Mouse (Mus musculus): ENCODE data around the gene Atg2b.
A peak's percentile ranks its signal among the peaks of the same experiment; 100 is the strongest.

Atg2b gene

DNA sequence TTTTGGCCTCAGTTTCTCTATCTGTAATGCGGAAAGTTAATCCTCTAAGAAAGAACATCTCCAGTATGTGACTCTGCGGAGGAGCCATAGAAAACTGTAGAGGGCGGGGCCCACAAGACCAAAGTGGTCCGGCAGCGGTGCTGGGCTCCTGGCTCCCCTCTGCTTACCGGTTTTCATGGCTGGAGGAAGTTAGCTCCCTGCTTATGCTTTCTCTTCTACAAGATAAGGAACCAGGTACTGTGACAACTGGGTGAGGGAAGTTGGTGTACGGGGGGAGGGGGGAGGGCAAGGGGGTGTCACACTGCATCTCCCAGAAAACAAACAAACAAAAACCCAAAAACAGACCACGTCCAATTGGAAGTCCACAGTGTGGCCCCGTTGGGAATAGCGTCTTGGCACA lies 86.5 kb downstream of the Atg2b start:
- DNase-seq (ENCODE audit: low read depth, low spot score): no peak

DNA sequence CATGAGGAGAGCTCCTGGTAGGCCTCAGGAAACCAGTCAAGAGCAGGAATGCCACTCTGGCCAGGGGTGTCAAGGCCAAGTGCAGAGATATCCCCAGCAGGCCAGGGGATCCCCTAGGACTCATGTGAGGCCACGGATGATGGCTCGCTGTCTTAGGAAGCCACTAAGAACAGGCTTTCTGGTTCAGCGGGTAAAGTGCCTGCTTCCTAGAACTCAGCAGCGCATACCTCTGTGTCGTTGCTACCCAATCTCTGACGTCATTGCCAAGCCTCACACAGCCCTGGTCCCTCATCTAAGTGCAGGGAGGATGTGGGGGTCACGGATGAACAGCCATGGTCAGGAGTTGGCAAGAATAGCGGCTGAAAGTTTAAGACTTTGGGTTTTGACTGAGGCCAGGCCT lies 87.9 kb downstream of the Atg2b start:
- DNase-seq (ENCODE audit: low read depth, low spot score): no peak

DNA sequence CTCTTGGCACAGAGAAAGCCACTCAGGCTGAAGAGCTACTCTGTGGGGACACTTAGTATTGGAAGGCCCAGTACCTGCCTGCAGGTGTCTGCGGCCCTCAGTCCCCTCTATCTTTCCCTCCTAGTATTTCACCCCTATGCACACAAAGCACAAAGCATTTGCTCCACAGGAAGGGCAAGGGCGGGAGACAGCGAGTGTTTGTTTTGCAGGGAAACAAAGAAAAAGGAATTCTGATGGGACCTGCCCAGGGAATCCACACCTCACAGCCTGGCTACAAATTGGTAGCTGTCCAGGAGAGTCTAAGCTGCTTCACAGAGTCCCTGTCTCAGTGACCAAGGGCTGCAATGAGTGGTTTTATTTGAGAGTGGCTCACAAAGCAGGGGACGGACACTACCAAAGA lies 91.5 kb downstream of the Atg2b start:
- DNase-seq (ENCODE audit: low read depth, low spot score): peak; percentile 63

DNA sequence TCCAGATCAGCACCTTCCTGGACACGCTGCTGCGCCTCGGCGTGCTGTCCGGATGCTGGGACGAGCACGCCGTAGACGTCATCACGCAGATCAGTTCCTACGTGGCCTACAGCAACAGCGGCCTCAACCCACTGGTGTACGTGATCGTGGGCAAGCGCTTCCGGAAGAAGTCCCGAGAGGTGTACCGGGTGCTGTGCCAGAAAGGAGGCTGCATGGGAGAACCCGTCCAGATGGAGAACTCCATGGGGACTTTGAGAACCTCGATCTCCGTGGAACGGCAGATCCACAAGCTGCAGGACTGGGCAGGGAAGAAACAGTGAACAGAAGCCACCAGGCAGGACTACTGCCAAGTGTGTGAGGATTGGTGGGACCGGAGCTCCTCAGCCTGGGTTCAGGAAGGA lies 92.7 kb downstream of the Atg2b start:
- no peak for DNase-seq (ENCODE audit: low read depth, low spot score)

DNA sequence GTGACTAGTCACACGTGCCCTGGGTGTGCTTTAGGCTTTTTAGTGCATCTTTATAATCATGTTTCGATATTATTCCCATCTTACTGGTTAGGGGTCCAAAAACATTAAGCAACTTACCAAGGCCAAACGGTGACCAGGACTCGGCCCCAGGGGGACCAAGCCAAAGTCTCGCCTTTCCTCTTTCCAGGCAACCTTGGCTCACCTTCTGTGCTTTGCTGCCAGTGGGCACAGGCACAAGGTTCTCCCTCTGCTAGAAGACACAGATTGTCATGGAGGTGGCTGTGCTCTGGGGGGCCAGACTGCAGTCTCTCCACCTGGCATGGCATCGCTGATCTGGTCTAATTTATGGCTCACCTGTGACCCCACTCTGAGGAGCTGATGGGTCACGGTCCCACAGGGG lies 94.2 kb downstream of the Atg2b start:
- no peak for DNase-seq (ENCODE audit: low read depth, low spot score)

GRCm38 (mm10) chr12:105587526-105587925 lies 97.5 kb downstream of the Atg2b start:
- DNase-seq (ENCODE audit: low read depth, low spot score): no peak

DNA sequence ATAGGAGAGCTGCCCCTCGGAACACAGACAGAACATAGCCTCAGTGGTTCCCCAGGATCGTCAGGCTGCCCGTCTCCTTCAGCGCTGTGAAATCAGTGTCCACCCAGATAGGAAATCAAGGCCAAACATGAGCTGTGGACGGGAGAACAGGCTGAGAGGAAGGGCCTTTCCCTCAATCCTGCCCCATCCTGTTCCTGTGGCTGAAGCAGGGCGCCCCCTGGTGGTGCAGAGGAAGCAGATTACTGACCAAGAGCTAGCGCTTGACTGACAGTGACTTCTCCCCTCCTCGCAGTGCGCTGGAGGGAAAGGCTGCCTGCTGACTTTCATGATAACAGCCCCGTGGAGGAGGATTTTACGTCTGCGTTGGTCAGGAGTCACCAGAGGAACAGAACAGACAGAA lies 100.2 kb downstream of the Atg2b start:
- DNase-seq (ENCODE audit: low read depth, low spot score): peak; percentile 87

GRCm38 (mm10) chr12:105583484-105583883 lies 101.5 kb downstream of the Atg2b start:
- DNase-seq (ENCODE audit: low read depth, low spot score): peak; percentile 73

GRCm38 (mm10) chr12:105582486-105582885 lies 102.5 kb downstream of the Atg2b start:
- peak; percentile 55 for DNase-seq (ENCODE audit: low read depth, low spot score)

DNA sequence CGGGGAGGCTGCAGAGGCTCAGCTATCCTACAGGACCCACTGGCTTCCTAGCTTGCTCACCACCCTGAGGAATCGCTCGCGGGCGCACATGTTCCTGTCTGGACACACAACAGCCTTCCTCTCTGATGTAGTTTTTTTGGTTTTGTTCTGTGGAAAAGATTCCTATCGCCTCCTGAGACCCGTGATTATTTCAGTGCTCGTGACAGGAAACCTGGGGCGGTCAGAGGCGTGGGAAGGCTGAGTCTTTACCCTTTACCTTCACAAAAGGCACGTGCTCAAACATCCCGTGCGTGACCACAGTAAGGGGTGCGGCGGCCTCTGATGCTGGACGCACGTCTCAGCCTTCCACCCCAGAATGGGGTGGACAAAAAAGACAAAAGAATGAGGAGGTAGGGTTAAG lies 104.5 kb downstream of the Atg2b start:
- DNase-seq (ENCODE audit: low read depth, low spot score): no peak

DNA sequence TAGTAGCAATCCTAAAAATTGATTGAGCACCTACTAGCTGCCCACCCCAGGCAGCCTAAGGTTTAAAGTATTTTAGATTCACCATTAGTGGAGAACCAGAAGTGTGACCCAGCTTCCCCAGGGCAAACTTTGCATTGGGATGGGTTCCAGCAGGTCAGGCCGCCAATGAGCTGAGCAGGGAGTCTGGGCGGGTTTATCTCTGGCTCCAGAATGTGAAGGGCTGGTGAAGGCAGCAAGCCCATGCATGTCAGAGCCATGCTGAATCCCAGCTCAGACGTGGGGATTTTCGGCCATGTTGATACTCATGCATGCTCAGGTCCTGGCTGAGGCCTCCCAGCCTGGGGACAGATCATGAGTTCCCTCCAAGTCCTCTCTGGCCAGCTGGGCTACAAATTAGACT lies 110.7 kb downstream of the Atg2b start:
- no peak for DNase-seq (ENCODE audit: low read depth, low spot score)

GRCm38 (mm10) chr12:105572622-105573021 lies 112.4 kb downstream of the Atg2b start:
- peak; percentile 80 for DNase-seq (ENCODE audit: low read depth, low spot score)

DNA sequence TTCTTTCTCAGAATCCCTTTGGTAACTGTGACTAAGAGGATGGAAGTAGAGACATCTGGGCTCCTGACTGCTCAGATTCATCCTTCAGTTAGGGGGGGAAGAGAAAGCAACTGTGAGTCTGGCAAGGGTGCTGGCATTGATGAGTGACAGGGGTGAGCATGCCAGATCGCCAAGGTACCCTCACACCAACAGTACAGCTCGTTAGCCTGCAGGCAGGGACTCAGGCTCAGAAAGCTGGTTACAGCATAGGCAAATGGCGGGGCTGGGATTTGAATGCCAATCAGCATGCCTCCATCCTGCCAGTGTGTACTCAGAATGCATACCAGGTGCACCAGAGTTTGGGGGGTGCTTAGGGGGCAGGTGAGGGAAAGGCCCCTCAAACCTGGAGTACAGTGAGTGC lies 113.1 kb downstream of the Atg2b start:
- DNase-seq (ENCODE audit: low read depth, low spot score): no peak

Measured in R1 (cell line).